Mouse (Mus musculus): ENCODE measurements around the gene Umodl1. TPM values are rescaled to one million over a fixed set of nuclear protein-coding genes. Genes with fewer than 3 reads are reported as not detected.

Umodl1 gene
- polyA plus RNA-seq, 1 experiment from 2014 or later: not detected

GRCm38 (mm10) chr17:30973332-30973731 is 18.9 kb downstream of the Umodl1 start:
- WGBS: 88% methylated on average over 6 of the region's 6 CpGs
- no peak overlapping the region for H3K9ac ChIP-seq (ENCODE audit: low read depth, low read length)
- no peak overlapping the region for H3K4me3 ChIP-seq (ENCODE audit: low read depth, low read length)
- H3K27ac ChIP-seq (ENCODE audit: low read depth, low read length): no peak overlapping the region
- H3K27me3 ChIP-seq (ENCODE audit: control insufficient read depth, insufficient read depth, low read length): no peaks in the 10 kb centered on the region
- H3K36me3 ChIP-seq (ENCODE audit: control insufficient read depth, insufficient read depth, low read length): no peaks in the 10 kb centered on the region
- no peaks in the 10 kb centered on the region for H3K4me1 ChIP-seq (replicated peaks; ENCODE audit: control insufficient read depth, insufficient read depth, low read length)
- ATAC-seq (ENCODE audit: low FRiP score) (no peak), DNase-seq (ENCODE audit: low spot score) (no peak)
- no peaks in the 10 kb centered on the region for H3K9me3 ChIP-seq (ENCODE audit: control insufficient read depth, low read length)
- no peak overlapping the region for H3K4me2 ChIP-seq (replicated peaks; ENCODE audit: low read depth, low read length)

GRCm38 (mm10) chr17:30977290-30977689 is 22.9 kb downstream of the Umodl1 start:
- no peak overlapping the region for H3K27ac ChIP-seq (ENCODE audit: low read depth, low read length)
- no peak overlapping the region for H3K4me2 ChIP-seq (replicated peaks; ENCODE audit: low read depth, low read length)
- 82% methylated on average over 2 of the region's 2 CpGs for WGBS
- no peaks in the 10 kb centered on the region for H3K9me3 ChIP-seq (ENCODE audit: control insufficient read depth, low read length)
- DNase-seq (ENCODE audit: low spot score) (no peak), ATAC-seq (ENCODE audit: low FRiP score) (no peak)
- H3K4me1 ChIP-seq (replicated peaks; ENCODE audit: control insufficient read depth, insufficient read depth, low read length): no peaks in the 10 kb centered on the region
- no peak overlapping the region for H3K9ac ChIP-seq (ENCODE audit: low read depth, low read length)
- H3K36me3 ChIP-seq (ENCODE audit: control insufficient read depth, insufficient read depth, low read length): no peaks in the 10 kb centered on the region
- H3K27me3 ChIP-seq (ENCODE audit: control insufficient read depth, insufficient read depth, low read length): no peaks in the 10 kb centered on the region
- no peak overlapping the region for H3K4me3 ChIP-seq (ENCODE audit: low read depth, low read length)

GRCm38 (mm10) chr17:30978556-30978955 is 24.1 kb downstream of the Umodl1 start:
- DNase-seq (ENCODE audit: low spot score): no peak
- no peaks in the 10 kb centered on the region for H3K27me3 ChIP-seq (ENCODE audit: control insufficient read depth, insufficient read depth, low read length)
- ATAC-seq (ENCODE audit: low FRiP score): no peak
- WGBS: 79% methylated on average over 10 of the region's 10 CpGs
- no peaks in the 10 kb centered on the region for H3K36me3 ChIP-seq (ENCODE audit: control insufficient read depth, insufficient read depth, low read length)
- no peak overlapping the region for H3K27ac ChIP-seq (ENCODE audit: low read depth, low read length)
- H3K4me2 ChIP-seq (replicated peaks; ENCODE audit: low read depth, low read length): no peak overlapping the region
- no peaks in the 10 kb centered on the region for H3K9me3 ChIP-seq (ENCODE audit: control insufficient read depth, low read length)
- H3K4me3 ChIP-seq (ENCODE audit: low read depth, low read length): no peak overlapping the region
- H3K4me1 ChIP-seq (replicated peaks; ENCODE audit: control insufficient read depth, insufficient read depth, low read length): no peaks in the 10 kb centered on the region
- H3K9ac ChIP-seq (ENCODE audit: low read depth, low read length): no peak overlapping the region

- DNase-seq (ENCODE audit: low spot score) (no peak), ATAC-seq (ENCODE audit: low FRiP score) (no peak)
- H3K4me1 ChIP-seq (replicated peaks; ENCODE audit: control insufficient read depth, insufficient read depth, low read length): no peaks in the 10 kb centered on the region
- 69% methylated on average over 4 of the region's 4 CpGs for WGBS
- H3K27me3 ChIP-seq (ENCODE audit: control insufficient read depth, insufficient read depth, low read length): no peaks in the 10 kb centered on the region
- no peak overlapping the region for H3K4me2 ChIP-seq (replicated peaks; ENCODE audit: low read depth, low read length)
- no peak overlapping the region for H3K4me3 ChIP-seq (ENCODE audit: low read depth, low read length)
- H3K9ac ChIP-seq (ENCODE audit: low read depth, low read length): no peak overlapping the region
- H3K9me3 ChIP-seq (ENCODE audit: control insufficient read depth, low read length): no peaks in the 10 kb centered on the region
- no peak overlapping the region for H3K27ac ChIP-seq (ENCODE audit: low read depth, low read length)
- H3K36me3 ChIP-seq (ENCODE audit: control insufficient read depth, insufficient read depth, low read length): no peaks in the 10 kb centered on the region
Measured at GRCm38 (mm10) chr17:30983521-30983920, 29.1 kb downstream of the Umodl1 start.

GRCm38 (mm10) chr17:30990254-30990653 is 35.8 kb downstream of the Umodl1 start:
- DNase-seq (ENCODE audit: low spot score) (peak; percentile 55), ATAC-seq (ENCODE audit: low FRiP score) (no peak)
- 81% methylated on average over 10 of the region's 10 CpGs for WGBS
- Histone ChIP-seq H3K9me3 (ENCODE audit: control insufficient read depth, low read length) (no peaks in the 10 kb centered on the region), H3K4me3 (ENCODE audit: low read depth, low read length) (no peak overlapping the region), H3K36me3 (ENCODE audit: control insufficient read depth, insufficient read depth, low read length) (no peaks in the 10 kb centered on the region), H3K27ac (ENCODE audit: low read depth, low read length) (no peak overlapping the region), H3K4me2 (replicated peaks; ENCODE audit: low read depth, low read length) (no peak overlapping the region), H3K27me3 (ENCODE audit: control insufficient read depth, insufficient read depth, low read length) (no peaks in the 10 kb centered on the region), H3K4me1 (replicated peaks; ENCODE audit: control insufficient read depth, insufficient read depth, low read length) (no peaks in the 10 kb centered on the region), H3K9ac (ENCODE audit: low read depth, low read length) (no peak overlapping the region)

- no peaks in the 10 kb centered on the region; the same call in 1 of the 2 replicates for H3K4me1 ChIP-seq (replicated peaks; ENCODE audit: control insufficient read depth, insufficient read depth, low read length)
- no peaks in the 10 kb centered on the region for H3K9me3 ChIP-seq (ENCODE audit: control insufficient read depth, low read length)
- ATAC-seq (ENCODE audit: low FRiP score) (no peak), DNase-seq (ENCODE audit: low spot score) (no peak)
- WGBS: 84% methylated on average over 5 of the region's 5 CpGs
- H3K27ac ChIP-seq (ENCODE audit: low read depth, low read length): no peak overlapping the region
- no peak overlapping the region for H3K9ac ChIP-seq (ENCODE audit: low read depth, low read length)
- no peak overlapping the region for H3K4me3 ChIP-seq (ENCODE audit: low read depth, low read length)
- H3K4me2 ChIP-seq (replicated peaks; ENCODE audit: low read depth, low read length): no peak overlapping the region
- no peaks in the 10 kb centered on the region for H3K36me3 ChIP-seq (ENCODE audit: control insufficient read depth, insufficient read depth, low read length)
- H3K27me3 ChIP-seq (ENCODE audit: control insufficient read depth, insufficient read depth, low read length): no peaks in the 10 kb centered on the region
Measured at GRCm38 (mm10) chr17:30996296-30996695, 41.9 kb downstream of the Umodl1 start.

GRCm38 (mm10) chr17:31000897-31001296 is 46.5 kb downstream of the Umodl1 start:
- Histone ChIP-seq H3K4me2 (replicated peaks; ENCODE audit: low read depth, low read length) (no peak overlapping the region), H3K36me3 (ENCODE audit: control insufficient read depth, insufficient read depth, low read length) (no peaks in the 10 kb centered on the region), H3K9ac (ENCODE audit: low read depth, low read length) (no peak overlapping the region), H3K27ac (ENCODE audit: low read depth, low read length) (no peak overlapping the region), H3K27me3 (ENCODE audit: control insufficient read depth, insufficient read depth, low read length) (no peaks in the 10 kb centered on the region), H3K4me1 (replicated peaks; ENCODE audit: control insufficient read depth, insufficient read depth, low read length) (no peaks in the 10 kb centered on the region; the same call in 1 of the 2 replicates), H3K4me3 (ENCODE audit: low read depth, low read length) (no peak overlapping the region), H3K9me3 (ENCODE audit: control insufficient read depth, low read length) (no peaks in the 10 kb centered on the region)
- 16% methylated on average over 5 of the region's 5 CpGs for WGBS
- no peak for ATAC-seq (ENCODE audit: low FRiP score)
- DNase-seq (ENCODE audit: low spot score): peak; percentile 47

GRCm38 (mm10) chr17:31002613-31003012 is 48.2 kb downstream of the Umodl1 start:
- no peaks in the 10 kb centered on the region for H3K27me3 ChIP-seq (ENCODE audit: control insufficient read depth, insufficient read depth, low read length)
- WGBS: 93% methylated on average over 5 of the region's 5 CpGs
- no peak overlapping the region for H3K27ac ChIP-seq (ENCODE audit: low read depth, low read length)
- no peaks in the 10 kb centered on the region for H3K36me3 ChIP-seq (ENCODE audit: control insufficient read depth, insufficient read depth, low read length)
- no peaks in the 10 kb centered on the region; the same call in 1 of the 2 replicates for H3K4me1 ChIP-seq (replicated peaks; ENCODE audit: control insufficient read depth, insufficient read depth, low read length)
- H3K4me3 ChIP-seq (ENCODE audit: low read depth, low read length): no peak overlapping the region
- H3K4me2 ChIP-seq (replicated peaks; ENCODE audit: low read depth, low read length): no peak overlapping the region
- H3K9ac ChIP-seq (ENCODE audit: low read depth, low read length): no peak overlapping the region
- no peaks in the 10 kb centered on the region for H3K9me3 ChIP-seq (ENCODE audit: control insufficient read depth, low read length)
- no peak for DNase-seq (ENCODE audit: low spot score)
- ATAC-seq (ENCODE audit: low FRiP score): no peak

- H3K27me3 ChIP-seq (ENCODE audit: control insufficient read depth, insufficient read depth, low read length): no peaks in the 10 kb centered on the region
- H3K27ac ChIP-seq (ENCODE audit: low read depth, low read length): no peak overlapping the region
- H3K36me3 ChIP-seq (ENCODE audit: control insufficient read depth, insufficient read depth, low read length): no peaks in the 10 kb centered on the region
- H3K9me3 ChIP-seq (ENCODE audit: control insufficient read depth, low read length): no peaks in the 10 kb centered on the region
- H3K9ac ChIP-seq (ENCODE audit: low read depth, low read length): no peak overlapping the region
- 84% methylated on average over 2 of the region's 2 CpGs for whole genome bisulfite sequencing
- H3K4me3 ChIP-seq (ENCODE audit: low read depth, low read length): no peak overlapping the region
- no peak overlapping the region for H3K4me2 ChIP-seq (replicated peaks; ENCODE audit: low read depth, low read length)
- DNase-seq (ENCODE audit: low spot score) (no peak), ATAC-seq (ENCODE audit: low FRiP score) (no peak)
- no peaks in the 10 kb centered on the region; the same call in 1 of the 2 replicates for H3K4me1 ChIP-seq (replicated peaks; ENCODE audit: control insufficient read depth, insufficient read depth, low read length)
Measured at GRCm38 (mm10) chr17:31005284-31005683, 50.8 kb downstream of the Umodl1 start.

Data from hindbrain, embryonic 11.5 days (tissue).